Mouse (Mus musculus) bone marrow macrophage, adult 2 months (primary cell): ENCODE data around the gene BC025920.

Experiments
- CTCF ChIP-seq: IDR thresholded peaks from 2 replicates; pipeline ENCODE4 v1.5.1; 2012; ENCODE audit warnings: low read depth, mild to moderate bottlenecking, low read length, moderate library complexity
- POLR2A ChIP-seq: IDR thresholded peaks from 2 replicates; pipeline ENCODE4 v1.6.1; 2012; ENCODE audit warnings: mild to moderate bottlenecking, low read depth, low read length, borderline replicate concordance

DNA sequence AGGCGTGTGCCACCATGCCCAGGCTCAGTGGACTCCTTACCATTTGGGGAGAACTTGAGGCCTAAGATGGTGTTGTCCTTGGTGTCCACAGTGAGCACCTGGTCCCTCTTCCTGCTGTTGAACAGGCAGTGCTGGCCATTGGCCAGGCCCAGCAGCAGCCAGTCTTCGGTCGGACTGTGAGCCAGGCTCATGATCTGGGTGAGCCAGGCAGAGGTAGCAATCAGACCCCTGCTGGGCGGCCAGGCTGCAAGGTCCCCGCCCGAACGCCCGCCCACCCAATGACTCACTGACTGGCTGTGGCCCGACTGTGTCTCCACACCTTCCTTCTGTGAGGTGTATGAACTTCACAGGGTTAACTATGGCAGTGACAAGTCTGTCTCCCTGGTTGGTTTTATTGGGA lies 14.2 kb upstream of the BC025920 start:
- TF ChIP-seq POLR2A (no peak), CTCF (no peak)
